Mouse (Mus musculus): ENCODE results near the gene 4930438A08Rik.

4930438A08Rik gene

GRCm38 (mm10) chr11:58324614-58325229 is 50.1 kb downstream of the 4930438A08Rik start:
- no peak for DNase-seq

GRCm38 (mm10) chr11:58326781-58327180 is 52.2 kb downstream of the 4930438A08Rik start:
- DNase-seq = no peak

GRCm38 (mm10) chr11:58329906-58330275 is 55.3 kb downstream of the 4930438A08Rik start:
- DNase-seq = no peak

- peak; percentile 85 for DNase-seq
These were observed 55.9 kb downstream of the 4930438A08Rik start, which contains the start of the genes Zfp672 and Sh3bp5l for GRCm38 (mm10) chr11:58330276-58331148. Gene Zfp672 (minus strand): TSS chr11:58330339. Gene Sh3bp5l (plus strand): TSS chr11:58330724.

- DNase-seq = peak; percentile 49
These were observed 56.5 kb downstream of the 4930438A08Rik start for GRCm38 (mm10) chr11:58331149-58331495.

GRCm38 (mm10) chr11:58331546-58331945 is 56.9 kb downstream of the 4930438A08Rik start:
- peak; percentile 37 for DNase-seq

- peak; percentile 28 for DNase-seq
These were observed 60.1 kb downstream of the 4930438A08Rik start for GRCm38 (mm10) chr11:58334746-58335145.
